23 mouse cellular contexts compared by ENCODE assay signal in genomic region chr1:34111954-34112353, GRCm38 (mm10).
DNase-seq lines count a peak whose midpoint lies in the region; TF ChIP-seq lines count a peak whose summit lies in the region.
"Had no signal": no experiment of that assay in that cellular context is flagged by ENCODE, and none has a peak within 500 bp of the region (broad histone marks: within the 10 kb centered on the region; RNA-seq: fewer than 3 reads in every experiment).

No protein-coding gene starts in this region.

- TF ChIP-seq CTCF in bone marrow macrophage, adult 2 months (IDR thresholded peaks at IDR 0.05; ENCODE audit: low read depth, low read length), result no peak

- H3K27me3 ChIP-seq in myocyte (ENCODE audit: control insufficient read depth, insufficient read depth, insufficient read length), result no peaks in the 10 kb centered on the region
- H3K27me3 ChIP-seq: embryonic facial prominence, embryonic 13.5 days; embryonic facial prominence, embryonic 15.5 days; forebrain, embryonic 13.5 days; forebrain, embryonic 15.5 days had no signal

- H3K4me3 ChIP-seq in bone marrow macrophage, adult 2 months (ENCODE audit: insufficient read depth, low read length), result no peak overlapping the region
- H3K4me3 ChIP-seq in myocyte, result no peak overlapping the region
- H3K4me3 ChIP-seq: embryonic facial prominence, embryonic 13.5 days; embryonic facial prominence, embryonic 15.5 days; forebrain, embryonic 13.5 days; forebrain, embryonic 15.5 days had no signal

- TF ChIP-seq POLR2A in bone marrow macrophage, adult 2 months (IDR thresholded peaks at IDR 0.05; ENCODE audit: borderline replicate concordance, low read depth, low read length), result no peak
- no peak for TF ChIP-seq POLR2A in myocyte (IDR thresholded peaks at IDR 0.05; ENCODE audit: insufficient read length, low read depth)

- H3K27ac ChIP-seq in bone marrow macrophage, adult 2 months (ENCODE audit: insufficient read depth, low read depth, low read length), result peak overlapping the region; percentile 25
- H3K27ac ChIP-seq: embryonic facial prominence, embryonic 13.5 days; embryonic facial prominence, embryonic 15.5 days; forebrain, embryonic 13.5 days; forebrain, embryonic 15.5 days had no signal

- H3K36me3 ChIP-seq in myocyte (ENCODE audit: control insufficient read depth, insufficient read depth), result peaks cover 8% of the 10 kb centered on the region
- H3K36me3 ChIP-seq: embryonic facial prominence, embryonic 13.5 days; embryonic facial prominence, embryonic 15.5 days; forebrain, embryonic 15.5 days had no signal

- no peak overlapping the region for H3ac ChIP-seq in myocyte (ENCODE audit: control insufficient read depth, insufficient read length)

- peaks cover 37% of the 10 kb centered on the region for H3K79me2 ChIP-seq in myocyte (ENCODE audit: control insufficient read depth, insufficient read depth)

- peak; percentile 62 for DNase-seq in 3T3-L1 (ENCODE audit: low read depth, low spot score)
- DNase-seq in NIH3T3 (ENCODE audit: low read depth), result peak; percentile 40
- DNase-seq in ovary, adult 18-20 months (ENCODE audit: low spot score), result no peak
- DNase-seq in gastrocnemius, postnatal 10 days, result no peak
- no peak for DNase-seq in gastrocnemius, postnatal 4 days (ENCODE audit: low spot score in 2 of 2)
- no peak for DNase-seq in heart, postnatal 10 days
- DNase-seq: adrenal gland, adult 8-10 months; adrenal gland, postnatal 14 days; adrenal gland, postnatal 36 days; cerebellum, adult 11 months; cerebellum, adult 18-20 months; cerebellum, adult 8-10 months; cerebellum, adult 9-11 months; cerebellum, postnatal 14 days; cerebellum, postnatal 36 days; embryo, embryonic 11 days; forebrain, postnatal 0 days had no signal

- peaks cover 34% of the 10 kb centered on the region for H3K4me1 ChIP-seq in bone marrow macrophage, adult 2 months (ENCODE audit: control insufficient read depth, insufficient read depth, low read length)

- intact Hi-C loops in heart, postnatal 10 days (cut with DNase I), result no loop called here

- H3K4me2 ChIP-seq in myocyte (ENCODE audit: low read depth), result peak overlapping the region; percentile 63
- H3K4me2 ChIP-seq: embryonic facial prominence, embryonic 13.5 days; embryonic facial prominence, embryonic 15.5 days; forebrain, embryonic 13.5 days; forebrain, embryonic 15.5 days had no signal

TF ChIP-seq in myocyte, 11 proteins besides CTCF, POLR2A, EP300 and RAD21:
- TF ChIP-seq USF1 (IDR thresholded peaks at IDR 0.05; ENCODE audit: low read depth) (no peak), TCF12 (IDR thresholded peaks at IDR 0.05; ENCODE audit: insufficient read depth, poor library complexity, severe bottlenecking) (no peak), SRF (IDR thresholded peaks at IDR 0.05; ENCODE audit: control insufficient read depth, insufficient read length, low read depth) (no peak), TCF3 (IDR thresholded peaks at IDR 0.05; ENCODE audit: insufficient read length, low read depth) (no peak), MAX (IDR thresholded peaks at IDR 0.05; ENCODE audit: low read depth) (no peak), REST (IDR thresholded peaks at IDR 0.05; ENCODE audit: insufficient read depth, insufficient read length) (no peak), POLR2AphosphoS2 (IDR thresholded peaks at IDR 0.05; ENCODE audit: insufficient read length, low read depth) (no peak), CEBPB (IDR thresholded peaks at IDR 0.05; ENCODE audit: insufficient read depth, poor library complexity, severe bottlenecking) (no peak), MYOD1 (IDR thresholded peaks at IDR 0.05; ENCODE audit: control insufficient read depth in 1 of 3, insufficient read length in 2 of 3, low read depth in 2 of 3) (no peak), MYOG (IDR thresholded peaks at IDR 0.05; ENCODE audit: control insufficient read depth in 1 of 3, insufficient read depth in 1 of 3, insufficient read length in 2 of 3, low read depth in 2 of 3) (no peak), E2F4 (IDR thresholded peaks at IDR 0.05; ENCODE audit: insufficient read depth) (no peak)

Comparison
In these comparisons a context has a peak if more than half of its experiments do, and no peak if none do; other contexts are left out.
1. DNase-seq: peak in 3T3-L1 (single experiment) and NIH3T3 (single experiment); none in ovary, adult 18-20 months (single experiment), gastrocnemius, postnatal 10 days (single experiment), gastrocnemius, postnatal 4 days (0 of 2) and heart, postnatal 10 days (0 of 2).